In genomic region chr1:133397483-133398237, GRCm38 (mm10) we compare ENCODE assay signal across 8 mouse cellular contexts. TPM values are rescaled to one million over a fixed set of nuclear protein-coding genes. Genes with fewer than 3 reads are reported as not detected.
DNase-seq lines count a peak whose midpoint lies in the region; ATAC-seq lines count a peak whose summit lies in the region.

No protein-coding gene starts in this region.

- no peak overlapping the region for H3K4me3 ChIP-seq in liver, embryonic 11.5 days (ENCODE audit: low read depth, low read length)
- no peak overlapping the region for H3K4me3 ChIP-seq in kidney, embryonic 15.5 days (replicated peaks)
- no peak overlapping the region for H3K4me3 ChIP-seq in midbrain, embryonic 15.5 days

- no peak for ATAC-seq in liver, embryonic 11.5 days (replicated peaks; ENCODE audit: low FRiP score)
- ATAC-seq in kidney, embryonic 15.5 days (replicated peaks; ENCODE audit: low FRiP score): peak; percentile 69
- ATAC-seq in midbrain, embryonic 15.5 days (replicated peaks): peak; percentile 70

- no peaks in the 10 kb centered on the region for H3K27me3 ChIP-seq in liver, embryonic 11.5 days (replicated peaks; ENCODE audit: control insufficient read depth, insufficient read depth, low read length)
- H3K27me3 ChIP-seq in kidney, embryonic 15.5 days: no peaks in the 10 kb centered on the region
- H3K27me3 ChIP-seq in midbrain, embryonic 15.5 days (replicated peaks): no peaks in the 10 kb centered on the region

- DNase-seq in liver, embryonic 11.5 days (ENCODE audit: low spot score): no peak
- no peak for DNase-seq in liver
- DNase-seq in heart, adult 9 months (ENCODE audit: low spot score in 2 of 2): peak; percentile 63 to 78
- DNase-seq in urinary bladder, postnatal 14 days (ENCODE audit: low spot score): no peak
- no peak for DNase-seq in thymus, postnatal 25 days
- no peak for DNase-seq in cerebellum, postnatal 4 days (ENCODE audit: low spot score in 2 of 2)

- H3K4me1 ChIP-seq in liver, embryonic 11.5 days (replicated peaks; ENCODE audit: control insufficient read depth, insufficient read depth, low read length): peaks cover 6% of the 10 kb centered on the region
- H3K4me1 ChIP-seq in kidney, embryonic 15.5 days: peaks cover 40% of the 10 kb centered on the region
- peaks cover 20% of the 10 kb centered on the region for H3K4me1 ChIP-seq in midbrain, embryonic 15.5 days

- no peaks in the 10 kb centered on the region for H3K9me3 ChIP-seq in liver, embryonic 11.5 days (ENCODE audit: control insufficient read depth, low read length)
- no peaks in the 10 kb centered on the region for H3K9me3 ChIP-seq in kidney, embryonic 15.5 days (replicated peaks)
- no peaks in the 10 kb centered on the region for H3K9me3 ChIP-seq in midbrain, embryonic 15.5 days

- 32% methylated on average over 17 of the region's 17 CpGs for WGBS in liver, embryonic 11.5 days
- 10% methylated on average over 17 of the region's 17 CpGs for WGBS in kidney, embryonic 15.5 days
- WGBS in midbrain, embryonic 15.5 days: 3% methylated on average over 17 of the region's 17 CpGs

- 0 out of 2 replicates have a peak overlapping the region, but pooled peaks have one; percentile 2 for H3K27ac ChIP-seq in liver, embryonic 11.5 days (ENCODE audit: low read depth, low read length)
- H3K27ac ChIP-seq in kidney, embryonic 15.5 days: peak overlapping the region; percentile 87
- peak overlapping the region; percentile 85 for H3K27ac ChIP-seq in midbrain, embryonic 15.5 days

- H3K36me3 ChIP-seq in liver, embryonic 11.5 days (ENCODE audit: control insufficient read depth, insufficient read depth, low read length): no peaks in the 10 kb centered on the region
- peaks cover 10% of the 10 kb centered on the region for H3K36me3 ChIP-seq in kidney, embryonic 15.5 days
- no peaks in the 10 kb centered on the region for H3K36me3 ChIP-seq in midbrain, embryonic 15.5 days (replicated peaks)

- 0 out of 2 replicates have a peak overlapping the region, but pooled peaks have one; percentile 19 for H3K4me2 ChIP-seq in liver, embryonic 11.5 days
- H3K4me2 ChIP-seq in kidney, embryonic 15.5 days: peak overlapping the region; percentile 35
- peak overlapping the region; percentile 36 for H3K4me2 ChIP-seq in midbrain, embryonic 15.5 days

- 0 out of 2 replicates have a peak overlapping the region, but pooled peaks have one; percentile 39 for H3K9ac ChIP-seq in liver, embryonic 11.5 days (ENCODE audit: low read depth, low read length)
- peak overlapping the region; percentile 7; the same call in 1 of the 2 replicates for H3K9ac ChIP-seq in kidney, embryonic 15.5 days
- H3K9ac ChIP-seq in midbrain, embryonic 15.5 days: peak overlapping the region; percentile 31

RNA-seq across cellular contexts. Expression of gene Sox13, which starts 26.5 kb away (rescaled TPM):
- 4.1 and 4.4 TPM in 2 replicates for polyA plus RNA-seq in liver, embryonic 11.5 days (2014; fragmentation: Nextera tagmentation; extraction: Ambion mirVana)
- 15.0 and 16.2 TPM in 2 replicates for polyA plus RNA-seq in kidney, embryonic 15.5 days (2015; fragmentation: Nextera tagmentation; extraction: Ambion mirVana)
- 6.5 and 7.4 TPM in 2 replicates for polyA plus RNA-seq in midbrain, embryonic 15.5 days (2015; fragmentation: Nextera tagmentation; extraction: Ambion mirVana)

RNA-seq across cellular contexts. Expression of gene Etnk2, which starts 34.3 kb away (rescaled TPM):
- 4.5 and 5.8 TPM in 2 replicates for polyA plus RNA-seq in liver, embryonic 11.5 days (2014; fragmentation: Nextera tagmentation; extraction: Ambion mirVana)
- polyA plus RNA-seq in kidney, embryonic 15.5 days (2015; fragmentation: Nextera tagmentation; extraction: Ambion mirVana): 3.3 and 4.0 TPM in 2 replicates
- polyA plus RNA-seq in midbrain, embryonic 15.5 days (2015; fragmentation: Nextera tagmentation; extraction: Ambion mirVana): 20.0 and 21.9 TPM in 2 replicates

RNA-seq across cellular contexts. Expression of gene Ren1, which starts 47.4 kb away (rescaled TPM):
- 0.30 and 0.40 TPM in 2 replicates for polyA plus RNA-seq in liver, embryonic 11.5 days (2014; fragmentation: Nextera tagmentation; extraction: Ambion mirVana)
- 251 and 332 TPM in 2 replicates for polyA plus RNA-seq in kidney, embryonic 15.5 days (2015; fragmentation: Nextera tagmentation; extraction: Ambion mirVana)
- 0.18 TPM in 1 of 2 replicates, not detected in the other for polyA plus RNA-seq in midbrain, embryonic 15.5 days (2015; fragmentation: Nextera tagmentation; extraction: Ambion mirVana)

Comparison
In these comparisons a context has a peak if more than half of its experiments do, and no peak if none do; other contexts are left out.
1. DNase-seq: peak in heart, adult 9 months (2 of 2); none in liver, embryonic 11.5 days (single experiment), liver (single experiment), urinary bladder, postnatal 14 days (single experiment), thymus, postnatal 25 days (single experiment) and cerebellum, postnatal 4 days (0 of 2).
2. H3K27ac ChIP-seq: peak in every context shown above with its lines; median percentile 87 in kidney, embryonic 15.5 days; 85 in midbrain, embryonic 15.5 days; 2 in liver, embryonic 11.5 days.
3. RNA of gene Ren1, which starts 47.4 kb away (polyA plus RNA-seq): 251 to 332 TPM in kidney, embryonic 15.5 days; 0.30 to 0.40 TPM in liver, embryonic 11.5 days and 0.18 TPM in midbrain, embryonic 15.5 days; every median in the first group is over 100 times any median in the second.
4. Peak in every context shown above with its lines, with median percentiles within 50 percentile points of each other: H3K4me2 ChIP-seq and H3K9ac ChIP-seq.